Mouse (Mus musculus) liver, adult 2 months (tissue): ENCODE measurements around the gene D3Ertd751e. TPM values are rescaled to one million over a fixed set of nuclear protein-coding genes. Genes with fewer than 3 reads are reported as not detected.

Experiments
- DNase-seq: peaks from one replicate; pipeline ENCODE4 v3.0.0-alpha.2; 2011; ENCODE audit warnings: low read depth, low spot score; ENCODE audit errors: extremely low read depth
- H3K27ac ChIP-seq: fragments of 200-500 bp; replicated peaks from 2 replicates; pipeline ENCODE4 v1.5.1; 2012; ENCODE audit warnings: low read depth, mild to moderate bottlenecking, control low read depth, inconsistent platforms, low read length; ENCODE audit not compliant: insufficient read depth
- H3K27me3 ChIP-seq: fragments of 200-500 bp; 2 replicates; pipeline ENCODE4 v1.6.1; 2012; ENCODE audit warnings: mild to moderate bottlenecking, moderate library complexity, low read length, inconsistent platforms; ENCODE audit not compliant: control insufficient read depth, insufficient read depth
- H3K36me3 ChIP-seq: fragments of 200-500 bp; 2 replicates; pipeline ENCODE4 v1.6.1; 2012; ENCODE audit warnings: low read length, inconsistent platforms; ENCODE audit not compliant: control insufficient read depth, insufficient read depth
- H3K4me1 ChIP-seq: fragments of 200-500 bp; 2 replicates; pipeline ENCODE4 v1.6.1; 2011; ENCODE audit warnings: low read length; ENCODE audit not compliant: control insufficient read depth, insufficient read depth
- H3K4me3 ChIP-seq: fragments of 200-500 bp; 2 replicates; pipeline ENCODE4 v1.5.1; 2011; ENCODE audit warnings: low read depth, mild to moderate bottlenecking, control low read depth, low read length, moderate library complexity; ENCODE audit not compliant: insufficient read depth
- H3K79me2 ChIP-seq: fragments of 200-500 bp; 2 replicates; pipeline ENCODE4 v1.6.1; 2012; ENCODE audit warnings: inconsistent platforms, mild to moderate bottlenecking, low read length, moderate library complexity; ENCODE audit not compliant: control insufficient read depth, insufficient read depth
- H3K9ac ChIP-seq: fragments of 200-500 bp; 2 replicates; pipeline ENCODE4 v1.6.1; 2012; ENCODE audit warnings: low read depth, mild to moderate bottlenecking, control low read depth, inconsistent platforms, low read length
- CTCF ChIP-seq: fragments of 200-500 bp; IDR thresholded peaks from 2 replicates; pipeline ENCODE4 v1.5.1; 2011; ENCODE audit warnings: low read depth, low read length, control low read depth
- POLR2A ChIP-seq: fragments of 200-500 bp; IDR thresholded peaks from 2 replicates; pipeline ENCODE4 v1.6.1; 2011; ENCODE audit warnings: low read length, control low read depth; ENCODE audit not compliant: insufficient read depth; ENCODE audit errors: extremely low read depth
- WGBS: fragments of 180-500 bp; shearing (Covaris S2); methylation state at CpG from one replicate; pipeline ENCODE4 v1.1.7; 2018; 5-methylcytosine and 5-hydroxymethylcytosine counted together
- polyA plus RNA-seq: library from polyadenylated mRNA; depleted of rRNA; stranded (reverse); fragments of >200 nt; gene quantifications from 2 replicates; pipeline ENCODE4 v1.2.3, GENCODE M21; 2012; rRNA removed
- total RNA-seq: library from RNA; depleted of rRNA; stranded (reverse); fragments of >200 nt; gene quantifications from 2 replicates; pipeline ENCODE4 v1.2.3, GENCODE M21; 2014; rRNA removed

The D3Ertd751e gene
- total and polyA plus RNA-seq, 2 experiments: 0.86 to 10.5 TPM

DNA sequence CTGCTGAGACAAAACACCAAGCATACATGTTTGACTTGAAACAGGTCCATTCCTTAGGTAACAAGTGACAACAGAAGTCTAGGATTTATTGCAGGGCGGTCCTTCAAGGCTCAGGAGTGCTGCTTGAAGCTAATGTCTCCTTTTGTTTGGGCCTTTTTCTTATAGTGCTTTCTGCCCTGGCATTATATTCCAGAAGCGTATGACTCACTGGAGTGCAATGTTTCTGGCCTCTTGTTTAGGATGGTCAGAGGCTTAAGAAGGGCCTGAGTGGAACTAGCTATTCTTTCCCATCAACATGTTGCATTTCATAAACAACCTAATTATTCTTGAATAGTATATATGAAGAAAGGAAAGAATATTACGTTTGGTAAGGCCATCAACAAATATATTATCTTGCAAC is 19.7 kb downstream of the D3Ertd751e start:
- Histone ChIP-seq H3K9ac (no peak overlapping the region), H3K27ac (no peak overlapping the region), H3K27me3 (no peaks in the 10 kb centered on the region), H3K36me3 (peaks cover 2% of the 10 kb centered on the region; the same call in 1 of the 2 replicates), H3K79me2 (no peaks in the 10 kb centered on the region), H3K4me1 (no peaks in the 10 kb centered on the region), H3K4me3 (no peak overlapping the region)
- 90% methylated on average over 3 of the region's 3 CpGs for WGBS
- no peak for DNase-seq
- TF ChIP-seq CTCF: no peak
- no peak for TF ChIP-seq POLR2A

GRCm38 (mm10) chr3:41812447-41812846 is 70.0 kb downstream of the D3Ertd751e start:
- no peak overlapping the region for H3K9ac ChIP-seq
- H3K36me3 ChIP-seq: no peaks in the 10 kb centered on the region
- no peaks in the 10 kb centered on the region for H3K79me2 ChIP-seq
- H3K4me1 ChIP-seq: no peaks in the 10 kb centered on the region
- DNase-seq: no peak
- H3K27me3 ChIP-seq: no peaks in the 10 kb centered on the region
- no peak overlapping the region for H3K4me3 ChIP-seq
- H3K27ac ChIP-seq: no peak overlapping the region
- TF ChIP-seq POLR2A (no peak), CTCF (no peak)

Other genes with a start within 250 kb of the D3Ertd751e start
- 29.0 and 37.4 TPM in 2 replicates for gene Jade1, start 186.9 kb upstream of the D3Ertd751e start, total RNA-seq
- gene Jade1, start 186.9 kb upstream of the D3Ertd751e start, polyA plus RNA-seq: 15.0 and 20.3 TPM in 2 replicates
- 6.0 and 7.9 TPM in 2 replicates for gene Sclt1, start 97 bp upstream of the D3Ertd751e start, total RNA-seq
- gene Sclt1, start 97 bp upstream of the D3Ertd751e start, polyA plus RNA-seq: 3.0 and 3.6 TPM in 2 replicates